Mouse (Mus musculus) G1E (cell line): ENCODE results near the gene Ttc28. TPM values are rescaled to one million over a fixed set of nuclear protein-coding genes. Genes with fewer than 3 reads are reported as not detected.

ENCODE experiments used
- ATAC-seq: 2 replicates; pipeline ENCODE4 v1.8.0; 2016; ENCODE audit warnings: mild to moderate bottlenecking; ENCODE audit not compliant: insufficient number of reproducible peaks, poor library complexity, low FRiP score, severe bottlenecking; ENCODE audit errors: extremely low read depth
- DNase-seq: peaks from one replicate; pipeline ENCODE4 v3.0.0; 2012; ENCODE audit warnings: low spot score
- H3K27me3 ChIP-seq: 2 replicates; pipeline ENCODE4 v1.6.1; 2012; ENCODE audit warnings: mild to moderate bottlenecking, low read length, inconsistent platforms; ENCODE audit not compliant: insufficient read depth
- H3K36me3 ChIP-seq: replicated peaks from 2 replicates; pipeline ENCODE3; 2012; ENCODE audit warnings: mild to moderate bottlenecking, inconsistent platforms
- H3K4me1 ChIP-seq: 2 replicates; pipeline ENCODE4 v1.6.1; 2012; ENCODE audit warnings: low read depth, low read length, inconsistent platforms, mixed read lengths; ENCODE audit not compliant: insufficient read depth
- H3K4me3 ChIP-seq: 2 replicates; pipeline ENCODE4 v1.5.1; 2012; ENCODE audit warnings: low read depth, mild to moderate bottlenecking, inconsistent platforms, low read length, moderate library complexity, mixed read lengths
- H3K9me3 ChIP-seq: replicated peaks from 2 replicates; pipeline ENCODE4 v1.6.1; 2012; ENCODE audit warnings: inconsistent platforms
- CTCF ChIP-seq: IDR thresholded peaks from 2 replicates; pipeline ENCODE4 v1.5.1; 2012; ENCODE audit warnings: low read depth, low read length, inconsistent platforms, mixed read lengths
- GATA1 ChIP-seq: IDR thresholded peaks from 2 replicates; pipeline ENCODE4 v1.6.1; 2012; ENCODE audit warnings: borderline replicate concordance, low read length, inconsistent platforms, mixed read lengths
- GATA2 ChIP-seq: IDR thresholded peaks from 2 replicates; pipeline ENCODE4 v1.6.1; 2012; ENCODE audit warnings: low read depth, low read length, inconsistent platforms, borderline replicate concordance
- POLR2AphosphoS5 ChIP-seq: IDR thresholded peaks from 2 replicates; pipeline ENCODE4 v1.6.1; 2012; ENCODE audit warnings: low read depth, low read length, inconsistent platforms; ENCODE audit not compliant: insufficient replicate concordance
- TAL1 ChIP-seq: conservative IDR thresholded peaks from 2 replicates; pipeline ENCODE4 v1.6.1; 2012; ENCODE audit warnings: low read depth, low read length, inconsistent platforms, mixed read lengths
- polyA plus RNA-seq: library from polyadenylated mRNA; stranded (reverse); fragments of >175 nt; gene quantifications from 2 replicates; pipeline ENCODE4 v1.2.3, GENCODE M21; 2012
- total RNA-seq, 2 experiments: library from RNA; stranded (forward) in 1 of 2; stranded (reverse) in 1 of 2; fragments of 200-1000 nt in 1 of 2; fragments of >200 nt in 1 of 2; fragmentation: Nextera tagmentation in 1 of 2; gene quantifications; 2 replicates each; pipeline ENCODE4 v1.2.3; 2014 to 2017

The Ttc28 gene
- total and polyA plus RNA-seq, 3 experiments: 0.28 to 2.0 (median 0.55) TPM

DNA sequence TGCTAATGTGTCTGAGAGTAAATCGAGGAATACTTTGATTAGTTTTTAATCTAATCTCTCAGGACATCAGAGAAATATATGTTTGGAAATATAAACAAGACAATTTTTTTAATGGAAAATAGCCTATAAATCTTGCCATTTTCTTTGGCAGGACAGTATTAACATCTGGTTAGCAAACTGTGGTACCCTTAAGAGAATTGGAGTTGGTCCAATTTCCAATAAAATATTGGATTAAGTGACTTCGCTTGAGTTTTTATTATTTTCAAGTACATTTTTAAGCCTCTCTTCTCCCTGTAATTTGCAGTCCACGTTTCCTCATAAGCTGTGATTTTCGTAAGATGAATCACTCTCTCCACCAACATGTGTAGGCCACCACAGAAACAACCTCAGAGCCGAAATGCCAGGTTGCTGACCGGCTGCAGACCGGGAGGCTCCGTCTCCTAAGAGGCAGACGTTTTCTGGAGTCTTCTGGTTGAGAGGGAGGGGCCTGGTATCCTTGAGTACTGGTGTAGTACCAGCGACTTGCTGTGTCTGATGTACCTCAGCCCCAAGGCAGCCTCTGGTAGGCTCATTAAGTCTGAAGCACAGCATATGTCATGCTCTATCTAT is 153.2 kb downstream of the Ttc28 start:
- no peaks in the 10 kb centered on the region for H3K4me1 ChIP-seq
- no peaks in the 10 kb centered on the region for H3K36me3 ChIP-seq
- no peak overlapping the region for H3K4me3 ChIP-seq
- no peaks in the 10 kb centered on the region for H3K9me3 ChIP-seq
- no peak for DNase-seq
- no peak for ATAC-seq
- TF ChIP-seq TAL1: no peak
- TF ChIP-seq POLR2AphosphoS5: no peak
- no peaks in the 10 kb centered on the region; the same call in 1 of the 2 replicates for H3K27me3 ChIP-seq

DNA sequence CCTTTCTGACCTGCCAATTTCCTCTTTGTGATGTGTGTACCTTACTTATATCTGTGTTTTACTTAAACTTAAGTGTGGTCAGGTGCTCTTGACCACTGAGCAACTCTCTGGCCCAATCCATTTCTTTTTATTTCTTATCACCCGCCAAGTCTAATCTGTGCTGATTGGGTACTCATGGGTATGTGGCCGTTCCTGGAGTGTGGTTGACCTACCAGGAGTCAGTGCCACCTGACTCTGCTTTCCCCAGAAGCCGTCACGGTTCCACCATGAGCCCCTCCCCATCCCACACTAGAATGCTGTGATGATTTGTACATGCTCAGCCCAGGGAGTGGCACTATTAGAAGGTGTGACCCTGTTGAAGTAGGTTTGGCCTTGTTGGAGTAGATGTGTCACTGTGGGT is 153.9 kb downstream of the Ttc28 start:
- TF ChIP-seq TAL1: no peak
- TF ChIP-seq GATA1: no peak
- TF ChIP-seq CTCF: no peak
- TF ChIP-seq POLR2AphosphoS5: no peak
- TF ChIP-seq GATA2: no peak
- Histone ChIP-seq H3K36me3 (no peaks in the 10 kb centered on the region), H3K4me1 (no peaks in the 10 kb centered on the region), H3K27me3 (peaks cover 2% of the 10 kb centered on the region; the same call in 1 of the 2 replicates), H3K4me3 (no peak overlapping the region), H3K9me3 (no peaks in the 10 kb centered on the region)
- no peak for ATAC-seq
- no peak for DNase-seq

DNA sequence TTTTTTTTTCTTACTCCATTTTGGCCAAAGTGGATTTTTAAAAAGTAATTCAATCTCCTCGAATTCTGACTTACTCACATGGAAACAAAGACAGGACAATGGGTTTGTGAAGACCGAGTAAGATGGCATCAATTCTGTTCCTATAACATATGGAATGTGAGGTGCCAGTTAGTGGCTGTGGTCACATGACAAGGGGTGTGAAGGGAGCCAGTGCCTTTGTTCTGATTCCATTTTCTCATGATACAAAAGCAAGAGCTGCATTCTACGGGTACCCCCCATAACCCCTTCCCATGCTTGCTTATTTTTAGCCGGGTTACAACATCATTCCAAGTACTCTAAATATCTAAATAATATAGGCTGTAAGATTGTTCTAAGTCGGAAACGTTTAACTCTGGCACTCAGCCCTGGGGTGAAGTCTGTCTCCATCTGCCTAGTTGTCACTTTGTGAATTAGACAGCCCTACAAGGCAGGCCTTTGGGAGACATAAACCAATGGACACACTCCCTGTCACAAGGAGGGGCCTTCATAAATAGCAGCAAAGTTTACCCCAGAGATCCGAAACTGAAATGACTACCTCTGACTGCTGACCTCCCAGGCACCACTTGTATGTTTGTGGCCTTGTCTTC is 157.6 kb downstream of the Ttc28 start:
- Histone ChIP-seq H3K4me1 (no peaks in the 10 kb centered on the region), H3K9me3 (no peaks in the 10 kb centered on the region), H3K36me3 (no peaks in the 10 kb centered on the region), H3K27me3 (peaks cover 5% of the 10 kb centered on the region; the same call in 1 of the 2 replicates), H3K4me3 (no peak overlapping the region)
- no peak for TF ChIP-seq GATA2
- no peak for TF ChIP-seq CTCF
- TF ChIP-seq GATA1: no peak
- TF ChIP-seq TAL1: no peak
- no peak for TF ChIP-seq POLR2AphosphoS5
- no peak for ATAC-seq
- DNase-seq: no peak

DNA sequence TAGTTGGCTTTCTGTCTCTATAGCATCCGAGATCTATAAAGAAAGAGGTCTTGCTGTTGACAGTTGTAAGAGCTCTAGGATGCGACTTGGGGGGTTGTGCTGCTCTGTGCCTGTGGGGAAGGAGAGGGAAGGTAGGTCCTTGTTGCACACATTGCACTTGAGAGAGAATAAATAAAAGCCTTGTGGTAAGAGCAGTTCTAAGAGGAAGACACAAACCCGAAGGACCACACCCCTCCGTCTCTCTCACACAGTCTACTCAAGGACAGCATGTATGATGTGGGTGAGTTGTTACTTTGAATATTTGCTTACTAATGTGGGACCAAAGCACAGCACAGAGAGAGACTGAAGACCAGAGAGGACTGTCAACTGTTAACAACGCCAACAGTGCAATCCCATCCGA is 160.2 kb downstream of the Ttc28 start:
- ATAC-seq (no peak), DNase-seq (no peak)
- H3K9me3 ChIP-seq: no peaks in the 10 kb centered on the region
- H3K4me1 ChIP-seq: no peaks in the 10 kb centered on the region
- H3K27me3 ChIP-seq: peaks cover 5% of the 10 kb centered on the region; the same call in 1 of the 2 replicates
- no peaks in the 10 kb centered on the region for H3K36me3 ChIP-seq
- no peak overlapping the region for H3K4me3 ChIP-seq
- no peak for TF ChIP-seq CTCF
- no peak for TF ChIP-seq POLR2AphosphoS5
- TF ChIP-seq TAL1: no peak
- TF ChIP-seq GATA1: no peak
- no peak for TF ChIP-seq GATA2

DNA sequence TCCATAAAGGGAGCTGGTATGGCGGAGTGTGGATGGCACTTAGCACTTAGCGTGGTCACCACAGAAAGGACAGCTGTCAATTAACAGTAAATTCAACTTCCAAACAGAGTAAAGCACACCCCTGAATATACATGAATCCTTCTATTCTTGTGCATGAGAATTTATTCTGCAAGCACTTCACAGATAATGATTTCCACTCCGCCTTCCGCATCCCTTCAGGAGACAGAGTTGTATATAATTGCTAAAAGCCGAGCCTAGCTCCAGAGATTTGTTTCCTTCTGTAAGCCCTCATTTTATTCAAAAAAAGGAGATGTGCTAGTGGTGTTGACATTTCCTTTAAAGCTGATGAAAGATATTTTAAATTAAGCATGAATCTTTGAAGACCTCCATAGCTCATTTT is 162.3 kb downstream of the Ttc28 start:
- no peak overlapping the region for H3K4me3 ChIP-seq

DNA sequence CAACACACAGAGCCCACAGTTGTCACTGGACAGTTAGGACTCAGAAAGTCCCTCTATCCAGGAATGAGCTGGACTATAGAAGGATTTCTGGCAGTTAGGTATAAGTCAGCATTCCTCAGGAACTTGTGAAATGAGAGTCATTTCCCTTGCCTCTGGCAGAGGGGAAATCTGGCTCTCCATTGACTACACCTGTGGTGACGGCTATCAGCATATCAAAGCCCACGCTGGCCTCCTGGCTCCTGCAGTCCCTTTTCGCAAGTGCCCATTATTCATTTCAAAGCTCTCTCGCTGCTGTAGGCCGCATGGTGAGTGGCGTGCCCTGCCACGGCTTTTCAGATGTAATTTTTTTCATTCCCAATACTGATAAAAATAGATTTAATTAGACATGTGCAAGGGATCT is 164.6 kb downstream of the Ttc28 start:
- Histone ChIP-seq H3K4me1 (no peaks in the 10 kb centered on the region), H3K36me3 (no peaks in the 10 kb centered on the region), H3K9me3 (no peaks in the 10 kb centered on the region), H3K4me3 (no peak overlapping the region), H3K27me3 (peaks cover 2% of the 10 kb centered on the region; the same call in 1 of the 2 replicates)
- no peak for ATAC-seq
- TF ChIP-seq TAL1 (no peak), POLR2AphosphoS5 (no peak), CTCF (no peak), GATA2 (no peak), GATA1 (no peak)
- DNase-seq: no peak

More for the DNA sequence above, 162.3 kb downstream of the Ttc28 start:
- DNase-seq: no peak
- no peak for TF ChIP-seq POLR2AphosphoS5
- TF ChIP-seq TAL1: no peak
- no peak for TF ChIP-seq GATA1
- no peak for TF ChIP-seq GATA2
- TF ChIP-seq CTCF: no peak
- ATAC-seq: no peak
- Histone ChIP-seq H3K36me3 (no peaks in the 10 kb centered on the region), H3K4me1 (no peaks in the 10 kb centered on the region), H3K27me3 (peaks cover 5% of the 10 kb centered on the region; the same call in 1 of the 2 replicates), H3K9me3 (no peaks in the 10 kb centered on the region)
